Mouse (Mus musculus) monocyte, adult 5-6 weeks (primary cell): ENCODE measurements around the gene Hpd. TPM values are rescaled to one million over a fixed set of nuclear protein-coding genes. Genes with fewer than 3 reads are reported as not detected.

Experiments
- ATAC-seq: fragments of 153-309, 156-312 bp; replicated peaks from 2 replicates; pipeline ENCODE4 v1.8.0; 2017; ENCODE audit warnings: mild to moderate bottlenecking; ENCODE audit not compliant: low TSS enrichment, insufficient number of reproducible peaks, severe bottlenecking, poor library complexity, low FRiP score
- total RNA-seq: library from RNA; stranded (forward); fragments of 200-1000, 200-491, 200-594 nt; gene quantifications from 3 replicates; pipeline ENCODE4 v1.2.3, GENCODE M21; 2017

Gene Hpd
- total RNA-seq, 1 experiment from 2014 or later, result not detected

- peak; percentile 60 for ATAC-seq
These were observed 53.9 kb downstream of the Hpd start for GRCm38 (mm10) chr5:123128426-123129169.

DNA sequence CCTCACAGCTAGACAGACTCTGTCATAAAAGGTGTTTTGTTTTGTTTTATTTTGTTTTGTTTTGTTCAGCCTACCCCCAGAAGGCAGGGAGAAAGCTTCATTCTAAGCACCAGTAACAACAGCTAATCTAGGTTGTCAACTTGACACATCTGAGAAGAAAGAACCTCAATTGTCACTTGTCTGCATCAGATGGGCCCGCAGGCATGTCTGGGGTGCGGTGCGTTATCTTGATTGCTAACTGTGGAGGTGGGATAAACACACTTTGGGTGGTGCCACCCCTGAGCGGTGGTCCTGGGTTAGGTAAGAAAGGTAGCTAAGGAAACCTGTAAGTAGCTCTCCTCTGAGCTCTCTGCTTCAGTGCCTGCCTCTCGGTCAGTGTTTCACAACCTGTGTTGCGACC is 55.5 kb downstream of the Hpd start:
- no peak for ATAC-seq

DNA sequence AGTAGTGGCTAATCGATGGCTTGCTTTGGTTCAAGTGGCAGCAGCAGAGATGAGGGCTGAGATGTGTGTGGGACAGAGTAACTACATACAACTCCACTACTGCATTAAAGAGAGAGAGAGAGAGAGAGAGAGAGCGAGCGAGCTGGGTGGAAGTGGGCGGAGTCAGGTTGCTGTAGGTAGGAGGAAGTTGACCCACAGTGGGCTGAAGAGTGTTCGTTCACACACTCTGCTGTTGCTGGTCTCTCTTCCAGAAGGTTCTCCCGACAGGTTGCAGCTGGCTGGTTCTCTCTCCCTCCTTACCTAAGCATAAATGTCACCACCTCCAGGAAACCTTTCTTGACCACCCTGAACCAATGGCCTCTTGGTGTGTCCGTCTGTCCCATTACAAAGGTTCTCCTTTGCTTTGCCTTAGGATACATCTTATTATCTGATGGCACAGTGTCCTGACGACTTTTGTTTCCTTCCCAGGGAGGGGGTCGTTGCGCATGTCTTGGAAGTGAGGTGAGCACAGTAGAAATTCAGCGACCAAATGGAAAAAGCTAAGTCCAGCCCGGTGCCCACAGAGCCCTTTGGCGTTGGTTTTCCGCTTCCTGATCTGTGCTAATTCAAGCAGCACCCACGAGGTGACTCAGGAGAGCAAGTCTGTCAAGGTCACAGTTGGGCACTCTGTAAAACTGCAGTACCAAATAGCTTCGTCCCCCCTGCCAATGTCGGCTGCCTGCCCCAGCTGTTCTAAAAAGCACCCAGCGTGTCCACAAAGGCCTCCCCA is 56.7 kb downstream of the Hpd start:
- peak; percentile 69 for ATAC-seq

DNA sequence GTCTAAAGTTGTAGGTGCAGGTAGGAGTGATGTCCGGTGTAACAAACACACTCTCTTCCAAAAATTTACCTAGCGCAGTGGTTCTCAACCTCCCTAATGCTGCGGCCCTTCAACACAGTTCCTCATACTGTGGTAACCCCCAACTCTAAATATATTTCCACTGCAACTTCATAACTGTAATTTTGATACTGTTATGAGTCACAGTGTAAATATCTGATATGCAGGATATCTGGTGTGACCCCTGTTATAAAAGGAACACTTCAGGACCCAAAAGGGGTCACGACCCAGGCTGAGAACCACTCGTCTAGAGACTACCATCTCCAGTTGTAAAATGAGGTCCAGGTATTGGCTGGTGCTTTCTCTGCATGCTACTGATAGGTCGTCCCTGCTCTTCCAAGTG is 57.4 kb downstream of the Hpd start:
- ATAC-seq, result no peak

- ATAC-seq, result no peak
These were observed 60.3 kb downstream of the Hpd start for GRCm38 (mm10) chr5:123122181-123122580.

Other genes with a start within 250 kb of the Hpd start
- gene Kdm2b, start 192.9 kb downstream of the Hpd start, total RNA-seq, result 24.1 to 26.8 TPM (median 25.5 TPM) in 3 replicates
- 14.6 to 21.8 TPM (median 17.2 TPM) in 3 replicates for gene Orai1, start 167.7 kb downstream of the Hpd start, total RNA-seq
- not detected in 3 replicates for gene Morn3, start 135.7 kb downstream of the Hpd start, total RNA-seq
- gene Tmem120b, start 114.3 kb downstream of the Hpd start, total RNA-seq, result 0.67 to 3.5 TPM (median 2.0 TPM) in 3 replicates
- gene Rhof, start 50.0 kb downstream of the Hpd start, total RNA-seq, result 18.8 to 40.6 TPM (median 30.1 TPM) in 3 replicates
- 2.4 to 15.3 TPM (median 3.2 TPM) in 3 replicates for gene Setd1b, start 40.5 kb downstream of the Hpd start, total RNA-seq
- 16.7 to 38.7 TPM (median 18.9 TPM) in 3 replicates for gene Psmd9, start 13.3 kb downstream of the Hpd start, total RNA-seq
- 0.78 TPM in 1 of 3 replicates, not detected in the others for gene Wdr66, start 69.4 kb upstream of the Hpd start, total RNA-seq
- gene Bcl7a, start 161.1 kb upstream of the Hpd start, total RNA-seq, result 1.3 to 5.0 TPM (median 2.7 TPM) in 3 replicates
- gene Mlxip, start 212.1 kb upstream of the Hpd start, total RNA-seq, result 17.5 to 37.6 TPM (median 22.9 TPM) in 3 replicates